Mouse (Mus musculus) layer of hippocampus, adult 9-10 months (tissue): ENCODE results near the gene Fgf11.
A peak's percentile ranks its signal among the peaks of the same experiment; 100 is the strongest.

Experiments used
- DNase-seq: peaks from one replicate; pipeline ENCODE4 v3.0.0; 2022; ENCODE audit warnings: low spot score

Fgf11 gene

GRCm38 (mm10) chr11:69801379-69801977 lies at the start of gene Fgf11:
Gene Fgf11 (minus strand): TSS chr11:69801857.
- no peak for DNase-seq

DNA sequence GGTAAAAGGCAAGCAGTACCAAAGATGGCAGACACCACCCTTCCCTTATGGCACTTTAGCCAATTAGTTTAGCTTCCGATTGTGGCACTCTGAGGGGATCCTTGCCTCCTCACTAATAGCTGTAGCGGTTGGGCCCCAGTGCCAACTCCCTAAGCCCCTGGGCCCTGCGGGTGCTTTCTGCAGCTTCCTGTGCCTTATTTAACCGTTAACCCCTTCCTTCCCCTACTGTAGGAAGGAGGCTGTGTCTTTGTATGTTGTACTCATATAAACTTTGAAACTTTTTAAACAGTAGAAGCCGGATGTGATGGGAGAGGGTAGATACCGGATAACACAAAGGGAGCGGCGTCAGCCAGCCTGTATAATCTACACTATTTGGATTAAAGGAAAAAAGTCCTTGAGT lies 49.1 kb upstream of the Fgf11 start:
- DNase-seq = no peak

GRCm38 (mm10) chr11:69849884-69850283 lies 48.2 kb upstream of the Fgf11 start:
- no peak for DNase-seq

DNA sequence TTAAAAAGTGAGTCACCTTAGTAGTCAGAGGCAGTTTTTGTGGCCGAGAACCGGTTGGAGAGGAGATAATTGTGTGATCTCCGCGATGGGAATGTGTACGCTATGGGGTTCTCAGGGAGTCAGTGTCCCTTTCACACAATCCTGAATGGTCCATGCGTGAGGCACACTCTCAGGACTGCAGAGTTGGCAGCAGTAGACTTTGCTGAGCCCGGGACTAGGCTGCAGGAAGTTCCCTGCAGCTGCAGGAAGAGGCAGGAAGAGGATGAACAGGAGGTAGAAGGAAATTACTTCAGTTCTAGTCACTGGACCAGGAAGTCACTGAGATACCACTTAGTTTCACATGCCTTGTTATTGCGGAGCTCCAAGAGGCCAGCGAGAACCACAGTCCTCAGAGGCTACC lies 47.5 kb upstream of the Fgf11 start:
- no peak for DNase-seq

DNA sequence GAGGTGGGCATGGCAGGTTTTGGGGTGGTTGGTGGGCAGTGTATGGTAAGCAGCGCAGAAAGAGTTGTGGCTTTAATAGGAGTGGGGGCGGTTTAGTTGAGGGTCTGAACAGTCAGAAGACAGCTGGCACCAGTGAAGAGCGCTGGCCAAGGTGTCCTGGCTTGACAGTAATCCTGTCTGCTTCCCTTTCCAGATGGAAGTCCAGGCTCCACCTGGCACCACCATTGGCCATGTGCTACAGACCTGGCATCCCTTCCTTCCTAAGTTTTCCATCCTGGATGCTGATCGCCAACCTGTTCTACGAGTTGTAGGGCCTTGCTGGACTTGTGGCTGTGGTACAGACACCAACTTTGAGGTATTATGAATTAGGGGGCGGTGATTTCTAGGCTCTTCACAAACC lies 46.4 kb upstream of the Fgf11 start:
- DNase-seq = no peak

- no peak for DNase-seq
These were observed 45.4 kb upstream of the Fgf11 start for GRCm38 (mm10) chr11:69846738-69847688.

DNA sequence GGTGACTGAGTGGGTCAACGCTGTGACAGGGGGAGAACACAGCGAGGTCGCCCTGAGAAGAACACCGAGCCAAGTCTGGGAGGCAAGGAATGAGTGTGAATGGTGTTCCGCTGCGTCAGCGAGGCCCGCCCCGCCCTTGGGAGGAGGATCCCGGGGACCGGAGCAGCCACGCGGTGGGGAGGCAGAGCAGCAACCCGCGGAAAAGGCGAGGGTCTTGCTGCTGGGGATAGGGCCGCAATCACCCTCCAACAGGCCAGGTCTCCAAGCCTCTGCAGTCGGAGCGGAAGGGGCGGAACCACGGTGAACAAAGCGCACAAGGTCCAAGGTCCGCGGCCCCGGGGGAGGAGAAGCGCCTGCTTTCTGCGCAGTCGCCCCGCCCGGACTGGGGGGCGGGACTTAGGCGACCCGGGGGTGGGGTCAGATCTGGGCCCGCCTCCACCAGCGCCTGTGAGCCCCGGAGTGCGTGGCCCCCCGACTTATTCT lies 44.6 kb upstream of the Fgf11 start, which contains the start of gene Plscr3:
Plscr3 (plus strand) TSS at position 179 of the 483 bp plus-strand sequence.
- DNase-seq = peak; percentile 65

DNA sequence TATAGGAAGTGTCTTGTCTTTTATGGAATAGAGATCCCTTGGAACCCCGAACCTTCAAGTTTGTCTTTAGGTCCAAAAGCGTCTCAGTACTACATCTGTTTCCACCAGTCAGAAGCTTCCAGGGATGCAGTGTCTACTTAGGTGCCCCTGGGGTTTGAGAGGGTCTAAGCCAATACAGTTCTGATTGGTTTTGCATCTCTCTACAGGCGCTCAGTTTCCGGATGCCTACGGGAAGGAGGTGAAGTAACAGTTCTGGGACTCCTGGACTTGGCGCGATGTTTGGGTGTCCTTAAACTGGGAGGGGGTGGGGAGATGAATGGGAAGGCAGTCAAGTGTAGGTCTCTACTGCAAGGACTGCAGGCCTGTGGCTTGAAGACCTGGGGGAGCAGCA lies 37.1 kb upstream of the Fgf11 start:
- DNase-seq = no peak

GRCm38 (mm10) chr11:69837952-69838713 lies 36.5 kb upstream of the Fgf11 start, which contains the start of gene Tmem256:
Gene Tmem256 (plus strand): TSS chr11:69838514.
- DNase-seq = peak; percentile 98

DNA sequence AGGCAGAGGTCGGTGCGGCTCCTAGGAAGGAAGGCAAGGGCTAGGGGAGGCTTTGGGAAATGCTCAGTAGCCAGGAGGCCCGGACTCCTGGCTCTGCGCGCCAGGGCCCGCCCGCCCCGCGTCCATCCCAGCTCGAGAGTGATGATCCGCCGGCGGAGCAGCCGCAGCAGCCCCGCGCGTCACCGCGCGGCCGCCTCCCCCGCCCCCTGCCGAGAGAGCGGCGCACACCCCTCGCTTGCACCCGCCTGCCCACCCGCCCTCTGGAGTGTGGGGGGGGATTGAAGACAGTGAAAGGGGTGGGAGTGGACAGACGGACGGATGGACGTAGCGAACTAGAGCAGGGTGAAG lies 35.9 kb upstream of the Fgf11 start, which contains the start of gene Nlgn2:
Nlgn2 (minus strand) TSS at position 181 of the 348 bp plus-strand sequence.
- no peak for DNase-seq

DNA sequence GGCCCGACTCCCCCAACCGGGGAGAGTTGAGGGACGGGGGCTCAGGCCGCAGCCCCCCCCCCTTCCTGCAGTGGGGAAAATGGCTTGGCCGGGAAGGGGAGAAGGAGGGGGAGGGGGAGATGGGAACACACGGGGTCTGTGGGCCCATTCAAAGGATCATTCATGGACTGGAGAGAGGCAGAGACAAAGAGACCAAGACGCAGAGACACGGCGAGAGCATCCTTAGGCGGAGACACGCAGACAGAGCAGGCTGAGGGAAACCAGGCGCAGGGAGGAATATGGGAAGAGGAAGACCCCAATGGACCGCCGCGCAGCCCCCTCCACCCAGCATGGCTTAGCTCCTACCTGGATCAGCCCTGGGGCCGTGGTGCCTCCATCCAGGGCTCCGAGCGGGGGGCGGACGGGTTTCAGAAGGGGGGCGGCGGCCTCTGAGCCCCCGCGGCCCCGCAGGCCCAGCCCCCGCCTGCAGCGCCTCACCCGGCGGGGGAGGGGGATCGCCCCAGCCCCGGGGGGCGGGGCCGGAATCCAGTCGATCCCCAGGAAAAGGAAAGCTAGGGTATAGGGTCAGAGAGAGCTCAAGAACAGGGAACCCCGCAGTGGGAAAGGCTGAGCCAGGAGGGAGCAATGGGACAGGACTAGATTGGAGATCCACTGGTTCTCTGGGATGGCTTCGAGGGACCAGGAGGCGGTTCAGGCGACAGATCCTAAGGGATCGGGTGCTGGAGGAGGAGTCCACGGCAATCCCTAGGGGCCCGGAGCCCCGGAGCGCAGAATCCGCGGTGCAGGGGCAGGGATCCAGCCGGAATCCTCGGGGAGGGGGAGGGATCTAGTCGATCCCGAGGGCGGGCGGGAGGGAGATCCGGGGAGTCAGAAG lies 35.3 kb upstream of the Fgf11 start:
- DNase-seq = no peak

GRCm38 (mm10) chr11:69835966-69836335 lies 34.3 kb upstream of the Fgf11 start:
- no peak for DNase-seq

- DNase-seq = no peak
These were observed 33.8 kb upstream of the Fgf11 start for GRCm38 (mm10) chr11:69835326-69835965.

DNA sequence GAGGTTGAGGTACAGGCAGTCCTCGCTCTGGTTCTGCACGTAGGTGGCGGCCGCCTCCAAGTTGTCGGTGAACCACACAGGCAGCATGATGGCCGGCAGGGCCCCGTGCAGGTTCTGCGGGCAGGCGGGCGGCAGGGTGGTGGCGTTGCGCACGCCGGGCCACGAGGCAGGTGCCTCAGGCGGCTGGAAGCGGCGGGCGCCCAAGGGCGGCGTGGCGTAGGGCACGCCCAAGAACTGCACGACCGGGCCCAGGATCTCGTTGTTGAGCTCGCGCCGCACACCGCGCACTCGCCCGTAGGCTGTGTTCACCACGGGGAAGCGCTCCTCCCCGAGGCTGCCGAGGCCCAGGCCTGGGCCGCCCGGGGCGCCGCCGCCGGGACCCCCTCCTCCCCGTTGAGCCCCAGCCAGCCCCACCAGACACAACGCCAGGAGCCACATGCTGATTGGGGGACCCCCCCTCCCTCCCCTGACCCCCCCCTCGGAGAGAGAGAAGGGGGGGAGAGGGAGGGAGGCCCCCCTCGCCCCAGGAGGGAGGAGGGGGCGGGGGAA lies 32.4 kb upstream of the Fgf11 start:
- no peak for DNase-seq

DNA sequence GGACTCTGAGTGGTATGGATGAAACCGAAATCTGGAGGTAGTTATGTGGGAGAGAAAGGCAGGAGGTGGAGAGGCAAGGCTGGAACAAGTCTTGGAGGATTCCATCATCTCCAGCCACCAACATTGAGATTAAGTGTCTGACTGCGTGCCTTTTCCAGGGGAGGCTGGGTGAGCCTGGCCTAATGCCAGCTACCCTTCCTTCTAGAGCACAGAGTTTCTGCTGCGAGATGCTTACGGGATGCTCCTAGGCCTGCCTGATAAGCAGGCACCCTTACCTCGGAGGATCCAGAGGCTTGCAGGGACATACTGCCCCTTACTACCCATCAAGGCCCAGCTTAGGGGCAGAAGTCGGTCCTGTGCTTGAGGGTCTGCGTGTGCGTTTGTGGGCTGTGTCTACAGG lies 31.9 kb upstream of the Fgf11 start:
- DNase-seq = no peak

GRCm38 (mm10) chr11:69828832-69829231 lies 27.2 kb upstream of the Fgf11 start:
- DNase-seq = no peak

DNA sequence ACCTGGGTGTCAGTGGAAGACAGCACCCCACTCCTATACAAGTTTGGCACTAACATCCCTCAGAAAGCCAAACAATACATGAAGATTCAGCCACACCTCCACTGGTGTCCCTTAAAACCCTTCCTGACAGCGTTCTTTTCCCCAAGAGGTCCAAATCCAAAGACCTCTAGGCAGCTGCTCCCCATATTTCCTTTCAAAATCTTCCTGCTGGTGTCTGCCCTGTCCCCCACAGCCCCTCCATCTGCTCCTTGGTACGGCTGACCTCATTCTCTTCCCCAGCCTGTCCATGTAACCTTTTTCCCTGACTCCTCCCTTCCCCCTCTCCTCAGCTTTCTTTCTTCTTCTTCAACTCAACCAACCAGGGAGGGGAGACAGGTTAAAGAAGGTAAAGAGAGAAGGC lies 21.8 kb upstream of the Fgf11 start:
- no peak for DNase-seq

GRCm38 (mm10) chr11:69822080-69822479 lies 20.4 kb upstream of the Fgf11 start, which contains the start of gene Spem1:
Gene Spem1 (minus strand): TSS chr11:69822180.
- no peak for DNase-seq

DNA sequence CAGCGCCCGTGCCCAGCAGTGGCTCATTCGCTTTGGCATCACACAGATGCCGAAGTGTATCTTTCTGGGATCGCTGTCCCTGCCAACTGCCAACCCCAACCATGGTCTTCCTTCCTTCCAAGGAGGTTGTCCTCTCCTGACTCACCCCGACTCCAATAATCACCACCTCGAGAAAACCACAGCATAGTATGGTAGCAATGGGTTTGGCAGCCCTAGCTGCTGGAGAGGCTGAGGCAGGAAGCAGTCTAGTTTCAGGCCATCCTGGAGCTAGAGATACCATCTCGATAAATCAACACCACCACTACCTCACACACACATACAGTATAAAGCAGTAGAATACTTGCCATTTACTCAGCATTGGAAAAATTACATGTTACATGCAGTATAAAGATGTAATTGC lies 17.2 kb upstream of the Fgf11 start:
- DNase-seq = no peak

GRCm38 (mm10) chr11:69818365-69818764 lies 16.7 kb upstream of the Fgf11 start, which contains the start of gene Spem2:
Gene Spem2 (minus strand): TSS chr11:69818465.
- DNase-seq = no peak
